Mouse (Mus musculus): ENCODE measurements around the gene Crb1.

DNA sequence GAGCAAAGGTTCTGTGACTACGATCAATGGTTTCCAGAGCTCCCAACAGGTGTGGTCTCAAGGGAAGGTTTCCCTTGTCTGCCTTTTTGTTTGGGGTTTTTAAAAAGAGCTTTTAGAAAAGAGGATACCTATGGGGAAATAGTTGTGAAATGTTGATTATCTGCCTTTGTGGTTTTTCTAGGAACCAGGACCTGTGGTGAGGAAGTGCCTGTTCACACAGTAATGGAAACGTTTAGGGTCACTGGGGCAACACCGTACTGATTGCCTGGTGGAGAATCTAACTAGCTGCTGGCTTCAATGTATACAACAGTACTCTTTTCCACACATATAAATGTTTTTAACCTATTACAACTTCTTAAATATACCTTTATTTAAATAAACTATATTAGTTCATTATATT lies 36.6 kb upstream of the Crb1 start:
- TF ChIP-seq CTCF (IDR thresholded peaks at IDR 0.05; ENCODE audit: low read depth) (no peak), EP300 (IDR thresholded peaks at IDR 0.05; ENCODE audit: low read depth) (no peak)

All from liver, embryonic 14.5 days (tissue).